Mouse (Mus musculus) CD4-positive, CD25-positive, alpha-beta regulatory T cell, adult 4 months (primary cell): Measurements from ENCODE around the gene Zmym6. TPM values are rescaled to one million over a fixed set of nuclear protein-coding genes. Genes with fewer than 3 reads are reported as not detected.
A peak's percentile ranks its signal among the peaks of the same experiment; 100 is the strongest.
"Not testable (repeated sequence)": the region's sequence is repeated elsewhere in the genome, so short reads cannot be mapped to it uniquely, and the experiment has no call there.

Experiments used
- ATAC-seq: one replicate; pipeline ENCODE4 v1.8.0; 2017
- polyA plus RNA-seq, 2 experiments: library from polyadenylated mRNA; unstranded; fragments of 100-300 nt; shearing (Covaris generic); gene quantifications; one replicate each; pipeline ENCODE4 v1.2.1; 2017

Gene Zmym6
- polyA plus RNA-seq, result 10 to 100 TPM; 19.2 to 27.9 TPM

GRCm38 (mm10) chr4:127076875-127077548 lies at the start of gene Zmym6:
Gene Zmym6 (plus strand): TSS chr4:127077383.
- peak; percentile 96 for ATAC-seq

GRCm38 (mm10) chr4:127037158-127037557 lies 40.0 kb upstream of the Zmym6 start:
- no peak for ATAC-seq

- ATAC-seq, result no peak
Observed at GRCm38 (mm10) chr4:127037908-127038827, 39.0 kb upstream of the Zmym6 start.

GRCm38 (mm10) chr4:127038828-127039349 lies 38.3 kb upstream of the Zmym6 start:
- no peak for ATAC-seq

- ATAC-seq, result no peak
Observed at GRCm38 (mm10) chr4:127039871-127040483, 37.2 kb upstream of the Zmym6 start.

GRCm38 (mm10) chr4:127043540-127043939 lies 33.6 kb upstream of the Zmym6 start:
- peak; percentile 75 for ATAC-seq

GRCm38 (mm10) chr4:127051121-127051520 lies 26.1 kb upstream of the Zmym6 start:
- ATAC-seq, result no peak

GRCm38 (mm10) chr4:127053071-127053470 lies 24.1 kb upstream of the Zmym6 start:
- ATAC-seq, result no peak

- ATAC-seq, result no peak
Observed at GRCm38 (mm10) chr4:127054522-127055198, 22.5 kb upstream of the Zmym6 start.

- peak; percentile 96 for ATAC-seq
Observed at GRCm38 (mm10) chr4:127060585-127061290, 16.4 kb upstream of the Zmym6 start, which contains the start of gene Zmym1. Gene Zmym1 (minus strand): TSS chr4:127061152.

GRCm38 (mm10) chr4:127064051-127064450 lies 13.1 kb upstream of the Zmym6 start:
- ATAC-seq, result no peak

- no peak for ATAC-seq
Observed at GRCm38 (mm10) chr4:127074915-127075314, 2.3 kb upstream of the Zmym6 start.

GRCm38 (mm10) chr4:127080806-127081205 lies 3.6 kb downstream of the Zmym6 start:
- ATAC-seq, result no peak

- no peak for ATAC-seq
Observed at GRCm38 (mm10) chr4:127083131-127083530, 5.9 kb downstream of the Zmym6 start.

GRCm38 (mm10) chr4:127085761-127086160 lies 8.6 kb downstream of the Zmym6 start:
- no peak for ATAC-seq

GRCm38 (mm10) chr4:127091188-127091587 lies 14.0 kb downstream of the Zmym6 start:
- no peak for ATAC-seq

GRCm38 (mm10) chr4:127095090-127095489 lies 17.9 kb downstream of the Zmym6 start:
- ATAC-seq, result peak; percentile 63

GRCm38 (mm10) chr4:127099552-127099951 lies 22.4 kb downstream of the Zmym6 start:
- ATAC-seq, result not testable (repeated sequence)

- ATAC-seq, result no peak
Observed at GRCm38 (mm10) chr4:127107566-127107965, 30.4 kb downstream of the Zmym6 start.

- ATAC-seq, result no peak
Observed at GRCm38 (mm10) chr4:127110570-127110969, 33.4 kb downstream of the Zmym6 start.

- no peak for ATAC-seq
Observed at GRCm38 (mm10) chr4:127123391-127123790, 46.2 kb downstream of the Zmym6 start, which contains the start of gene Tmem35b. Gene Tmem35b (plus strand): TSS chr4:127123691.
